Mouse (Mus musculus) E14TG2a.4 (cell line): Measurements from ENCODE around the gene Kcnd3.

Experiments
- CTCF ChIP-seq: conservative IDR thresholded peaks from 2 replicates; pipeline ENCODE4 v1.5.1; 2014; ENCODE audit warnings: low read length
- NANOG ChIP-seq: IDR thresholded peaks from 2 replicates; pipeline ENCODE4 v1.6.1; 2014; ENCODE audit warnings: borderline replicate concordance, low read length, mixed read lengths

GRCm38 (mm10) chr3:105643566-105643965, 191.4 kb downstream of the Kcnd3 start:
- TF ChIP-seq CTCF (no peak), NANOG (no peak)
